8 mouse cellular contexts compared by ENCODE assay signal in the genomic region with DNA sequence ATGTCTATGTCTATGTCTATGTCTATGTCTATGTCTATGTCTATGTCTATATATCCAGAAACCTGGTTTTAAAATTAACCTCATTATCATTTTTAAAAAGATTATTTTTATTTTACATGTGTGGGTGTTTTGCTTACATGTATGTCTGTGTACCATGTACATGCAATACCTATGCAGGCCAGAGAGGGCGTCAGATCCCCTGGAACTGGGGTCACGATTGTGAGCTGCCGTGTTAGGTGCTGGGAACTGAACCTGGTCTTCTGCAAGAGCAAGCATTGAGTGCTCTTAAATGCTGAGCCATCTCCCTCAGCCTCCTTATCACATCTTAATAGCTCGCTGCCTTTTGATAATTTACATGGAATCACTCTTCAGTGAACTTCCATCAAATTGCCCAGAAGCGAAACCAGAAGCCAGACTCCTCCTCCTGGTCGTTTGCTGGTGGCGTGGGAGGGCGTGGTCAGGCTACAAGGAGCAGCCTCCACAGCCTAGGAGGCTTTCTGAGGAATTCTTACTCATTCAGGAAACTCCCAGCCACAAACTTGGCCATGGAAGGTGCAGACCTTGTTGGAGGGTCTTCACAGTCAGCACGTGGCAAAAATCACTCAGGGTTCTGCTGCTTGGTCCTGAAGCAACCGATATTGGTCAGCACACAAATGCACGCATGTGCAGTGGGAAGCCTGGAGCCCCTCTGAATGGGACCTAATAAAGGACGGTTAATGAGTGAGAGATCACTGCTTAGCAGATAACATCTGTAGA. TPM values are rescaled to one million over a fixed set of nuclear protein-coding genes. Genes with fewer than 3 reads are reported as not detected.
A peak's percentile ranks its signal among the peaks of the same experiment; 100 is the strongest.
DNase-seq lines count a peak whose midpoint lies in the region; ATAC-seq and TF ChIP-seq lines count a peak whose summit lies in the region.

No protein-coding gene starts in this region.

- TF ChIP-seq POLR2A in embryonic fibroblast, embryonic 13.5 days (IDR thresholded peaks at IDR 0.05; ENCODE audit: low read depth, low read length) = 0 out of 2 replicates have a peak, but pooled peaks have one; percentile 21
- no peak for TF ChIP-seq POLR2A in lung, adult 2 months (IDR thresholded peaks at IDR 0.05; ENCODE audit: borderline replicate concordance, extremely low read depth, low read depth, low read length)

- peaks cover 3% of the 10 kb centered on the region; the same call in 1 of the 2 replicates for H3K27me3 ChIP-seq in intestine, embryonic 16.5 days (replicated peaks; ENCODE audit: control insufficient read depth, insufficient read depth, low read length)
- H3K27me3 ChIP-seq in forebrain, embryonic 16.5 days (replicated peaks; ENCODE audit: control insufficient read depth, insufficient read depth, low read length) = peaks cover 11% of the 10 kb centered on the region

- 0 out of 2 replicates have a peak, but pooled peaks cover 2% of the 10 kb centered on the region for H3K9me3 ChIP-seq in intestine, embryonic 16.5 days (ENCODE audit: control insufficient read depth, low read length)
- H3K9me3 ChIP-seq in forebrain, embryonic 16.5 days (ENCODE audit: control insufficient read depth, low read length) = no peaks in the 10 kb centered on the region

- peak; percentile 90 for ATAC-seq in intestine, embryonic 16.5 days
- no peak for ATAC-seq in forebrain, embryonic 16.5 days

- H3K27ac ChIP-seq in embryonic fibroblast, embryonic 13.5 days (ENCODE audit: insufficient read depth, low read length) = peak overlapping the region; percentile 10; the same call in 1 of the 2 replicates
- peak overlapping the region; percentile 34; the same call in 1 of the 2 replicates for H3K27ac ChIP-seq in intestine, embryonic 16.5 days (ENCODE audit: low read length)
- H3K27ac ChIP-seq in forebrain, embryonic 16.5 days (ENCODE audit: low read length) = no peak overlapping the region

- H3K36me3 ChIP-seq in intestine, embryonic 16.5 days (ENCODE audit: control insufficient read depth, insufficient read depth, low read length) = no peaks in the 10 kb centered on the region
- no peaks in the 10 kb centered on the region for H3K36me3 ChIP-seq in forebrain, embryonic 16.5 days (ENCODE audit: control insufficient read depth, insufficient read depth)

- H3K4me3 ChIP-seq in embryonic fibroblast, embryonic 13.5 days (ENCODE audit: insufficient read depth, low read length) = no peak overlapping the region
- peak overlapping the region; percentile 43 for H3K4me3 ChIP-seq in intestine, embryonic 16.5 days (ENCODE audit: low read length)
- H3K4me3 ChIP-seq in lung, adult 2 months (replicated peaks; ENCODE audit: extremely low read depth, low read depth, low read length) = peak overlapping the region; percentile 68
- H3K4me3 ChIP-seq in forebrain, embryonic 16.5 days (replicated peaks; ENCODE audit: low read length) = no peak overlapping the region

- H3K9ac ChIP-seq in intestine, embryonic 16.5 days (ENCODE audit: low read depth, low read length) = peak overlapping the region; percentile 53; the same call in 1 of the 2 replicates
- H3K9ac ChIP-seq in forebrain, embryonic 16.5 days (replicated peaks; ENCODE audit: low read depth, low read length) = no peak overlapping the region

- peak; percentile 6 to 13 for DNase-seq in urinary bladder, adult 18-20 months (ENCODE audit: low spot score in 2 of 2)
- no peak for DNase-seq in urinary bladder, postnatal 4 days (ENCODE audit: low spot score in 2 of 2)
- peak; percentile 18 for DNase-seq in lung, adult 2 months
- no peak for DNase-seq in right cerebral cortex, adult 2 months (ENCODE audit: low spot score in 2 of 2)
- no peak for DNase-seq in frontal cortex, adult 2 months (ENCODE audit: extremely low spot score in 1 of 2, low spot score in 1 of 2)

- peaks cover 4% of the 10 kb centered on the region for H3K4me1 ChIP-seq in embryonic fibroblast, embryonic 13.5 days (ENCODE audit: control insufficient read depth, insufficient read depth, low read length)
- peaks cover 12% of the 10 kb centered on the region for H3K4me1 ChIP-seq in intestine, embryonic 16.5 days (ENCODE audit: control insufficient read depth, insufficient read depth, low read length)
- H3K4me1 ChIP-seq in lung, adult 2 months (ENCODE audit: control insufficient read depth, insufficient read depth, low read length) = peaks cover 6% of the 10 kb centered on the region; the same call in 1 of the 2 replicates
- no peaks in the 10 kb centered on the region for H3K4me1 ChIP-seq in forebrain, embryonic 16.5 days (replicated peaks; ENCODE audit: control insufficient read depth, insufficient read depth, low read length)

- 0 out of 2 replicates have a peak, but pooled peaks have one; percentile 14 for TF ChIP-seq CTCF in embryonic fibroblast, embryonic 13.5 days (IDR thresholded peaks at IDR 0.05; ENCODE audit: borderline replicate concordance, insufficient read depth, low read length)
- peak; percentile 41; the same call in 1 of the 2 replicates for TF ChIP-seq CTCF in lung, adult 2 months (IDR thresholded peaks at IDR 0.05; ENCODE audit: insufficient read depth, low read length)

- H3K4me2 ChIP-seq in intestine, embryonic 16.5 days (ENCODE audit: low read depth, low read length) = peak overlapping the region; percentile 66
- no peak overlapping the region for H3K4me2 ChIP-seq in forebrain, embryonic 16.5 days (ENCODE audit: low read length)

- 48% methylated on average over 12 of the region's 12 CpGs for WGBS in intestine, embryonic 16.5 days
- WGBS in lung, adult 2 months = 33% methylated on average over 12 of the region's 12 CpGs
- WGBS in forebrain, embryonic 16.5 days = 64% methylated on average over 12 of the region's 12 CpGs

RNA-seq across cellular contexts. Expression of a gene that starts 32.2 kb away (rescaled TPM):
- polyA plus RNA-seq in embryonic fibroblast, embryonic 13.5 days (2011; ENCODE audit: insufficient read length, low read depth, missing spikeins) = 38.2 and 41.4 TPM in 2 replicates
- polyA plus RNA-seq in intestine, embryonic 16.5 days (2015; fragmentation: Nextera tagmentation; extraction: Ambion mirVana) = 9.7 and 10.0 TPM in 2 replicates
- polyA plus RNA-seq in lung, adult 2 months (2012; rRNA removed) = 32.5 and 33.3 TPM in 2 replicates
- 26.1 and 29.7 TPM in 2 replicates for polyA plus RNA-seq in frontal cortex, adult 2 months (2012; rRNA removed)
- 13.0 and 13.2 TPM in 2 replicates for polyA plus RNA-seq in forebrain, embryonic 16.5 days (2015; fragmentation: Nextera tagmentation; extraction: Ambion mirVana)

Comparison
In these comparisons a context has a peak if more than half of its experiments do, and no peak if none do; other contexts are left out.
1. DNase-seq: peak in urinary bladder, adult 18-20 months (2 of 2) and lung, adult 2 months (single experiment); none in urinary bladder, postnatal 4 days (0 of 2), right cerebral cortex, adult 2 months (0 of 2) and frontal cortex, adult 2 months (0 of 2).
2. H3K4me3 ChIP-seq: peak in intestine, embryonic 16.5 days (single experiment) and lung, adult 2 months (single experiment); none in embryonic fibroblast, embryonic 13.5 days (single experiment) and forebrain, embryonic 16.5 days (single experiment).